Comparison of ENCODE assay signal across 8 mouse cellular contexts in genomic region chr3:110141351-110142302, GRCm38 (mm10). TPM values are rescaled to one million over a fixed set of nuclear protein-coding genes. Genes with fewer than 3 reads are reported as not detected.
DNase-seq lines count a peak whose midpoint lies in the region; ATAC-seq and TF ChIP-seq lines count a peak whose summit lies in the region.

No protein-coding gene starts in this region.

- H3K36me3 ChIP-seq in heart, adult 2 months (ENCODE audit: control insufficient read depth, insufficient read depth, low read length), result no peaks in the 10 kb centered on the region
- no peaks in the 10 kb centered on the region for H3K36me3 ChIP-seq in forebrain, embryonic 13.5 days (ENCODE audit: poor library complexity, severe bottlenecking)
- H3K36me3 ChIP-seq in hindbrain, postnatal 0 days (ENCODE audit: insufficient read depth, low read length), result no peaks in the 10 kb centered on the region
- H3K36me3 ChIP-seq in midbrain, embryonic 11.5 days (ENCODE audit: control insufficient read depth, insufficient read depth, low read length), result no peaks in the 10 kb centered on the region
- no peaks in the 10 kb centered on the region for H3K36me3 ChIP-seq in stomach, postnatal 0 days (ENCODE audit: control insufficient read depth, insufficient read depth, low read length)

- H3K9me3 ChIP-seq in forebrain, embryonic 13.5 days (replicated peaks), result no peaks in the 10 kb centered on the region
- no peaks in the 10 kb centered on the region for H3K9me3 ChIP-seq in hindbrain, postnatal 0 days (ENCODE audit: low read length)
- H3K9me3 ChIP-seq in midbrain, embryonic 11.5 days (ENCODE audit: control insufficient read depth, low read length), result no peaks in the 10 kb centered on the region
- no peaks in the 10 kb centered on the region for H3K9me3 ChIP-seq in stomach, postnatal 0 days (ENCODE audit: control insufficient read depth, low read length)

- no peak overlapping the region for H3K27ac ChIP-seq in heart, adult 2 months
- H3K27ac ChIP-seq in forebrain, embryonic 13.5 days, result peak overlapping the region; percentile 31; the same call in 1 of the 2 replicates
- H3K27ac ChIP-seq in hindbrain, postnatal 0 days, result peak overlapping the region; percentile 62; the same call in 1 of the 2 replicates
- no peak overlapping the region for H3K27ac ChIP-seq in midbrain, embryonic 11.5 days (ENCODE audit: low read depth, low read length)
- no peak overlapping the region for H3K27ac ChIP-seq in stomach, postnatal 0 days (replicated peaks)

- no peak for TF ChIP-seq POLR2A in heart, adult 2 months (IDR thresholded peaks at IDR 0.05; ENCODE audit: insufficient read depth, low read depth, low read length)

- 2% methylated on average over 13 of the region's 13 CpGs for WGBS in heart, adult 2 months
- 3% methylated on average over 13 of the region's 13 CpGs for WGBS in forebrain, embryonic 13.5 days
- WGBS in hindbrain, postnatal 0 days, result 3% methylated on average over 13 of the region's 13 CpGs
- 2% methylated on average over 13 of the region's 13 CpGs for WGBS in midbrain, embryonic 11.5 days
- WGBS in stomach, postnatal 0 days, result 4% methylated on average over 13 of the region's 13 CpGs

- H3K4me1 ChIP-seq in heart, adult 2 months (ENCODE audit: control insufficient read depth, insufficient read depth, low read length), result no peaks in the 10 kb centered on the region
- peaks cover 5% of the 10 kb centered on the region; the same call in 1 of the 2 replicates for H3K4me1 ChIP-seq in forebrain, embryonic 13.5 days
- H3K4me1 ChIP-seq in hindbrain, postnatal 0 days (ENCODE audit: insufficient read depth, low read length), result no peaks in the 10 kb centered on the region
- peaks cover 2% of the 10 kb centered on the region for H3K4me1 ChIP-seq in midbrain, embryonic 11.5 days (ENCODE audit: control insufficient read depth, insufficient read depth, low read length)
- 0 out of 2 replicates have a peak, but pooled peaks cover 2% of the 10 kb centered on the region for H3K4me1 ChIP-seq in stomach, postnatal 0 days (replicated peaks; ENCODE audit: control insufficient read depth, insufficient read depth)

- ATAC-seq in forebrain, embryonic 13.5 days, result peak; percentile 60
- peak; percentile 61 for ATAC-seq in hindbrain, postnatal 0 days
- ATAC-seq in midbrain, embryonic 11.5 days (ENCODE audit: low FRiP score), result peak; percentile 54
- no peak for ATAC-seq in stomach, postnatal 0 days (ENCODE audit: low FRiP score, low TSS enrichment)

- peaks cover 10% of the 10 kb centered on the region for H3K27me3 ChIP-seq in heart, adult 2 months (ENCODE audit: control insufficient read depth, insufficient read depth, low read length)
- H3K27me3 ChIP-seq in forebrain, embryonic 13.5 days, result peaks cover 13% of the 10 kb centered on the region
- no peaks in the 10 kb centered on the region for H3K27me3 ChIP-seq in hindbrain, postnatal 0 days (ENCODE audit: insufficient read depth, low read length)
- H3K27me3 ChIP-seq in midbrain, embryonic 11.5 days (ENCODE audit: control insufficient read depth, insufficient read depth, low read length), result peaks cover 16% of the 10 kb centered on the region
- H3K27me3 ChIP-seq in stomach, postnatal 0 days (ENCODE audit: control insufficient read depth, insufficient read depth, low read length), result no peaks in the 10 kb centered on the region

- H3K9ac ChIP-seq in heart, adult 2 months (ENCODE audit: low read depth, low read length), result no peak overlapping the region
- peak overlapping the region; percentile 71 for H3K9ac ChIP-seq in forebrain, embryonic 13.5 days
- peak overlapping the region; percentile 67 for H3K9ac ChIP-seq in hindbrain, postnatal 0 days (replicated peaks; ENCODE audit: low read length)
- H3K9ac ChIP-seq in midbrain, embryonic 11.5 days (ENCODE audit: low read length), result peak overlapping the region; percentile 63
- no peak overlapping the region for H3K9ac ChIP-seq in stomach, postnatal 0 days (ENCODE audit: low read length)

- DNase-seq in heart, adult 2 months, result no peak
- no peak for DNase-seq in heart, adult 11 months
- peak; percentile 16 for DNase-seq in c-Kit-positive CD71-positive TER-119-positive erythroid progenitor cells, embryonic 14.5 days (ENCODE audit: low spot score)
- DNase-seq in hindbrain, postnatal 0 days (ENCODE audit: low spot score), result peak; percentile 89
- peak; percentile 67 to 71 for DNase-seq in left cerebral cortex, postnatal 25 days (ENCODE audit: low spot score in 2 of 2)
- peak; percentile 98 for DNase-seq in midbrain, embryonic 11.5 days (ENCODE audit: low spot score, missing footprints)
- peak; percentile 23 for DNase-seq in stomach, postnatal 0 days (ENCODE audit: low spot score)

- peak overlapping the region; percentile 99 for H3K4me2 ChIP-seq in forebrain, embryonic 13.5 days
- peak overlapping the region; percentile 97 for H3K4me2 ChIP-seq in hindbrain, postnatal 0 days (ENCODE audit: low read depth, low read length)
- peak overlapping the region; percentile 99 for H3K4me2 ChIP-seq in midbrain, embryonic 11.5 days
- peak overlapping the region; percentile 99 for H3K4me2 ChIP-seq in stomach, postnatal 0 days (replicated peaks; ENCODE audit: low read depth)

- no peaks in the 10 kb centered on the region for H3K79me2 ChIP-seq in heart, adult 2 months (replicated peaks; ENCODE audit: control insufficient read depth, insufficient read depth, low read length)

- no peak for TF ChIP-seq EP300 in heart, adult 2 months (IDR thresholded peaks at IDR 0.05; ENCODE audit: insufficient read depth, low read depth, low read length)
- TF ChIP-seq EP300 in stomach, postnatal 0 days (optimal IDR thresholded peaks at IDR 0.05), result no peak

- H3K4me3 ChIP-seq in heart, adult 2 months, result peak overlapping the region; percentile 51; the same call in 1 of the 2 replicates
- H3K4me3 ChIP-seq in forebrain, embryonic 13.5 days, result peak overlapping the region; percentile 67
- H3K4me3 ChIP-seq in hindbrain, postnatal 0 days (ENCODE audit: low read length), result peak overlapping the region; percentile 83
- peak overlapping the region; percentile 62 for H3K4me3 ChIP-seq in midbrain, embryonic 11.5 days (ENCODE audit: low read depth, low read length)
- H3K4me3 ChIP-seq in stomach, postnatal 0 days (ENCODE audit: low read depth, low read length), result peak overlapping the region; percentile 57

- TF ChIP-seq CTCF in heart, adult 2 months (IDR thresholded peaks at IDR 0.05), result peak; percentile 74
- peak; percentile 66 for TF ChIP-seq CTCF in hindbrain, postnatal 0 days (IDR thresholded peaks at IDR 0.05; ENCODE audit: low read depth)
- TF ChIP-seq CTCF in stomach, postnatal 0 days (IDR thresholded peaks at IDR 0.05; ENCODE audit: low read depth), result peak; percentile 67

- intact Hi-C loops in heart, adult 2 months (cut with DNase I), result no loop called here
- intact Hi-C loops in left cerebral cortex, postnatal 25 days (cut with DNase I), result loop anchor here (2.0 to 5.0 kb wide), 5 partner anchors 109 to 927 kb away; partner anchors contain the start of gene Prmt6

RNA-seq across cellular contexts. Expression of gene Ntng1, which starts 2.2 kb away (rescaled TPM):
- total RNA-seq in heart, adult 2 months (2021), result under 1 TPM in 1 of 2 experiments, not detected in 1; 0.07 TPM
- polyA plus RNA-seq in heart, adult 2 months (2012; rRNA removed), result 0.06 and 0.12 TPM in 2 replicates
- polyA plus RNA-seq in forebrain, embryonic 13.5 days (2015; fragmentation: Nextera tagmentation; extraction: Ambion mirVana), result 9.0 and 12.6 TPM in 2 replicates
- 28.2 and 37.1 TPM in 2 replicates for total RNA-seq in hindbrain, postnatal 0 days (2014; rRNA removed)
- 18.5 and 20.1 TPM in 2 replicates for polyA plus RNA-seq in hindbrain, postnatal 0 days (2015; fragmentation: Nextera tagmentation; extraction: Ambion mirVana)
- total RNA-seq in left cerebral cortex, postnatal 25 days (2021), result 10 to 100 TPM; 30.1 to 35.6 TPM
- polyA plus RNA-seq in midbrain, embryonic 11.5 days (2014; fragmentation: Nextera tagmentation; extraction: Ambion mirVana), result 2.8 and 2.9 TPM in 2 replicates
- polyA plus RNA-seq in stomach, postnatal 0 days (2015; fragmentation: Nextera tagmentation; extraction: Ambion mirVana), result 0.98 and 1.2 TPM in 2 replicates

Comparison
In these comparisons a context has a peak if more than half of its experiments do, and no peak if none do; other contexts are left out.
1. DNase-seq: peak in c-Kit-positive CD71-positive TER-119-positive erythroid progenitor cells, embryonic 14.5 days (single experiment), hindbrain, postnatal 0 days (single experiment), left cerebral cortex, postnatal 25 days (2 of 2), midbrain, embryonic 11.5 days (single experiment) and stomach, postnatal 0 days (single experiment); none in heart, adult 2 months (0 of 2) and heart, adult 11 months (single experiment).
2. H3K27ac ChIP-seq: peak in forebrain, embryonic 13.5 days (single experiment) and hindbrain, postnatal 0 days (single experiment); none in heart, adult 2 months (single experiment), midbrain, embryonic 11.5 days (single experiment) and stomach, postnatal 0 days (single experiment).
3. H3K9ac ChIP-seq: peak in forebrain, embryonic 13.5 days (single experiment), hindbrain, postnatal 0 days (single experiment) and midbrain, embryonic 11.5 days (single experiment); none in heart, adult 2 months (single experiment) and stomach, postnatal 0 days (single experiment).
4. Peak in every context shown above with its lines, with median percentiles within 50 percentile points of each other: H3K4me3 ChIP-seq, CTCF ChIP-seq and H3K4me2 ChIP-seq.